15 mouse cellular contexts compared by ENCODE assay signal in the genomic region with DNA sequence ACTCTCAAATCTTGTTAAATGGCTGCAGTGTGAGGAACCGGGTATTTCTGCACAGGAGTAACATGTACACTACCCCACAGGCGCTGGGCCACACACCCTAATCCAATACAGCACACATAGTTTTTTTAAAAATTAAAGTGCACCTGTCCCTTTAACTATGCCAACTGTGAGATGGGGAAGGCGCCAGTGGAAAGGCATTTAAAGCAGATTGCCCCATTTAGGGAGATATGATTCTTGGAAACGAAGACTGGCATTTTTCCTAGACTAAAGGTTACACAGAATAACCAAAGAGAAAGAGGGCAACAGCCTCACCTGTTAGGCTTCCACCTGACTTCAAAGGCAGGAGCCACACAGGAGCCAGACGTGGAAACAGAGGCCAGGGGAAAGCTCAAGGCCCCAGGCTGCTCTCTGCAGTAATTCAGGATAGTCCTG. TPM values are rescaled to one million over a fixed set of nuclear protein-coding genes. Genes with fewer than 3 reads are reported as not detected.
DNase-seq lines count a peak whose midpoint lies in the region; ATAC-seq and TF ChIP-seq lines count a peak whose summit lies in the region.
"Had no signal": no experiment of that assay in that cellular context is flagged by ENCODE, and none has a peak within 500 bp of the region (broad histone marks: within the 10 kb centered on the region; RNA-seq: fewer than 3 reads in every experiment).

No protein-coding gene starts in this region.

- no peak overlapping the region for H3K4me2 ChIP-seq in heart, embryonic 13.5 days
- H3K4me2 ChIP-seq in intestine, postnatal 0 days (replicated peaks; ENCODE audit: low read depth), result peak overlapping the region; percentile 9; the same call in 1 of the 2 replicates
- H3K4me2 ChIP-seq: heart, embryonic 15.5 days; neural tube, embryonic 15.5 days had no signal

- no peaks in the 10 kb centered on the region for H3K9me3 ChIP-seq in heart, embryonic 13.5 days
- no peaks in the 10 kb centered on the region for H3K9me3 ChIP-seq in intestine, postnatal 0 days (ENCODE audit: control insufficient read depth)
- H3K9me3 ChIP-seq: embryonic facial prominence, embryonic 10.5 days; heart, embryonic 15.5 days; neural tube, embryonic 15.5 days had no signal

- WGBS in heart, embryonic 13.5 days, result 70% methylated on average over 5 of the region's 5 CpGs
- WGBS in intestine, postnatal 0 days, result 43% methylated on average over 5 of the region's 5 CpGs
- 90% methylated on average over 5 of the region's 5 CpGs for WGBS in thymus, adult 2 months

- 0 out of 2 replicates have a peak overlapping the region, but pooled peaks have one; percentile 41 for H3K9ac ChIP-seq in heart, embryonic 13.5 days
- no peak overlapping the region for H3K9ac ChIP-seq in intestine, postnatal 0 days (ENCODE audit: low read depth, low read length)
- H3K9ac ChIP-seq: heart, embryonic 15.5 days; neural tube, embryonic 15.5 days had no signal

- intact Hi-C loops in heart, postnatal 10 days (cut with DNase I), result no loop called here

- no peak for TF ChIP-seq POLR2A in thymus, adult 2 months (IDR thresholded peaks at IDR 0.05; ENCODE audit: control insufficient read depth, extremely low read depth, insufficient read depth, low read length, poor library complexity)

- H3K4me3 ChIP-seq in heart, embryonic 13.5 days, result no peak overlapping the region
- H3K4me3 ChIP-seq in brown adipose tissue, adult 24 weeks (ENCODE audit: insufficient read depth, low read depth, low read length), result no peak overlapping the region
- H3K4me3 ChIP-seq in intestine, postnatal 0 days (ENCODE audit: low read depth, low read length), result no peak overlapping the region
- H3K4me3 ChIP-seq in thymus, adult 2 months (ENCODE audit: control insufficient read depth, insufficient read depth, low read length), result no peak overlapping the region
- H3K4me3 ChIP-seq: embryonic facial prominence, embryonic 10.5 days; gastrocnemius, adult 2 months; heart, embryonic 15.5 days; neural tube, embryonic 15.5 days had no signal

- H3K4me1 ChIP-seq in heart, embryonic 13.5 days, result peaks cover 61% of the 10 kb centered on the region
- H3K4me1 ChIP-seq in brown adipose tissue, adult 24 weeks (ENCODE audit: control insufficient read depth, insufficient read depth, insufficient read length, low read length), result peaks cover 29% of the 10 kb centered on the region
- peaks cover 32% of the 10 kb centered on the region for H3K4me1 ChIP-seq in intestine, postnatal 0 days (replicated peaks; ENCODE audit: control insufficient read depth, insufficient read depth, low read length)
- no peaks in the 10 kb centered on the region for H3K4me1 ChIP-seq in thymus, adult 2 months (replicated peaks; ENCODE audit: control insufficient read depth, insufficient read depth, low read length)

- no peaks in the 10 kb centered on the region for H3K36me3 ChIP-seq in heart, embryonic 13.5 days
- H3K36me3 ChIP-seq in intestine, postnatal 0 days (ENCODE audit: control insufficient read depth, insufficient read depth), result no peaks in the 10 kb centered on the region
- H3K36me3 ChIP-seq in thymus, adult 2 months (ENCODE audit: control insufficient read depth, insufficient read depth, low read length), result no peaks in the 10 kb centered on the region
- H3K36me3 ChIP-seq: heart, embryonic 15.5 days; neural tube, embryonic 15.5 days had no signal

- 0 out of 2 replicates have a peak overlapping the region, but pooled peaks have one; percentile 34 for H3K27ac ChIP-seq in heart, embryonic 13.5 days (replicated peaks)
- peak overlapping the region; percentile 55; the same call in 1 of the 2 replicates for H3K27ac ChIP-seq in brown adipose tissue, adult 24 weeks (replicated peaks; ENCODE audit: low read depth, low read length)
- H3K27ac ChIP-seq in intestine, postnatal 0 days (ENCODE audit: low read depth, low read length), result peak overlapping the region; percentile 74
- H3K27ac ChIP-seq in thymus, adult 2 months (ENCODE audit: control insufficient read depth, insufficient read depth, low read length), result no peak overlapping the region
- H3K27ac ChIP-seq: embryonic facial prominence, embryonic 10.5 days; gastrocnemius, adult 2 months; heart, embryonic 15.5 days; neural tube, embryonic 15.5 days had no signal

- no peak for TF ChIP-seq CTCF in intestine, postnatal 0 days (IDR thresholded peaks at IDR 0.05; ENCODE audit: low read depth)
- no peak for TF ChIP-seq CTCF in thymus, adult 2 months (IDR thresholded peaks at IDR 0.05; ENCODE audit: borderline replicate concordance, control insufficient read depth, extremely low read depth, insufficient read depth, low read length, poor library complexity)

- H3K27me3 ChIP-seq in heart, embryonic 13.5 days (replicated peaks), result no peaks in the 10 kb centered on the region
- H3K27me3 ChIP-seq in intestine, postnatal 0 days (replicated peaks; ENCODE audit: control insufficient read depth, insufficient read depth, low read length), result no peaks in the 10 kb centered on the region
- no peaks in the 10 kb centered on the region for H3K27me3 ChIP-seq in thymus, adult 2 months (ENCODE audit: control insufficient read depth, insufficient read depth, low read length)
- H3K27me3 ChIP-seq: heart, embryonic 15.5 days; neural tube, embryonic 15.5 days had no signal

- ATAC-seq in heart, embryonic 13.5 days (ENCODE audit: extremely low read depth, insufficient number of reproducible peaks, low FRiP score, low TSS enrichment), result no peak
- ATAC-seq in intestine, postnatal 0 days, result peak; percentile 77
- ATAC-seq: CD4-positive, CD25-positive, alpha-beta regulatory T cell, adult 4 months had no signal

- DNase-seq in heart, postnatal 10 days, result no peak
- peak; percentile 49 for DNase-seq in cerebellum, adult 8-10 months
- no peak for DNase-seq in thymus, adult 2 months
- DNase-seq in thymus, postnatal 0 days (ENCODE audit: low spot score), result no peak
- DNase-seq: gastrocnemius, adult 2 months; kidney, postnatal 4 days; lung, adult 2 months; thymus, postnatal 25 days had no signal

RNA-seq across cellular contexts. Expression of gene Tbxas1, which starts 21.6 kb away (rescaled TPM):
- polyA plus RNA-seq in heart, embryonic 13.5 days (2015; fragmentation: Nextera tagmentation; extraction: Ambion mirVana), result 2.4 TPM in 2 replicates
- total RNA-seq in heart, postnatal 10 days (2021), result 1 to 10 TPM; 1.0 to 1.4 TPM
- 1.4 and 1.8 TPM in 2 replicates for polyA plus RNA-seq in brown adipose tissue, adult 24 weeks (2012; ENCODE audit: insufficient read depth, insufficient read length, missing spikeins)
- polyA plus RNA-seq in intestine, postnatal 0 days (2015; fragmentation: Nextera tagmentation; extraction: Ambion mirVana), result 2.1 and 2.9 TPM in 2 replicates
- polyA plus RNA-seq in thymus, adult 2 months (2012; rRNA removed), result 4.7 and 6.0 TPM in 2 replicates
- polyA plus RNA-seq in thymus, postnatal 0 days (2015; fragmentation: Nextera tagmentation; extraction: Ambion mirVana), result 2.0 and 2.5 TPM in 2 replicates

RNA-seq across cellular contexts. Expression of gene Hipk2, which starts 22.4 kb away (rescaled TPM):
- polyA plus RNA-seq in heart, embryonic 13.5 days (2015; fragmentation: Nextera tagmentation; extraction: Ambion mirVana), result 9.5 and 10.4 TPM in 2 replicates
- 10 to 100 TPM; 73.7 to 80.5 TPM for total RNA-seq in heart, postnatal 10 days (2021)
- 23.7 and 63.9 TPM in 2 replicates for polyA plus RNA-seq in brown adipose tissue, adult 24 weeks (2012; ENCODE audit: insufficient read depth, insufficient read length, missing spikeins)
- 12.0 and 15.4 TPM in 2 replicates for polyA plus RNA-seq in intestine, postnatal 0 days (2015; fragmentation: Nextera tagmentation; extraction: Ambion mirVana)
- 16.9 and 19.8 TPM in 2 replicates for polyA plus RNA-seq in thymus, adult 2 months (2012; rRNA removed)
- polyA plus RNA-seq in thymus, postnatal 0 days (2015; fragmentation: Nextera tagmentation; extraction: Ambion mirVana), result 3.1 and 7.1 TPM in 2 replicates
